Mouse (Mus musculus) B cell, adult (primary cell): ENCODE measurements around the gene Tubb5. TPM values are rescaled to one million over a fixed set of nuclear protein-coding genes. Genes with fewer than 3 reads are reported as not detected.

Experiments
- total RNA-seq: library from RNA; stranded (reverse); gene quantifications from 4 replicates; pipeline ENCODE4 v1.2.4, GENCODE M21; 2023; ENCODE audit not compliant: inconsistent age

Tubb5 gene
- total RNA-seq = 262 to 275 TPM (median 274 TPM) in 4 replicates

DNA sequence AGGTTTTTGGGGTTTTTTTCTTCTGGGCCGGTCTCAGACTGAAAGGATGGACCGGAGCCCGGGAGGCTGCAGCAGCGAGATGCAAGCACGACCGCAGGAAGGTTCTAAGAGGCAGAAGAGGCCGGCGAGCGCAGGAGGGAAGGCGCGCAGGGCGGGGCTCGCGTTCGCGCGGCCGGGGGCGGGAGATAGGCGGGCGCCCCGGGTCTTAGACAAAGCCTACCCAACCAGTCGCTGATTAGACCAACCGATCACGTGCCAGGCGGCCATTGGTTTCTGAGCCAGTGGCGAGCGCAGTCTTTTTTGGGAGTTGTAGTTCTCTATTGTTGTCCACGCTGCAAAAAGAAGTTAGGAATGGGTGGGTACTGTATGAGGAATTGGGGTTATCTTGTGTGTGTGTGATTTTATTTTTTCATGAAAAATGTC, at the start of gene Tubb5:
Gene Tubb5 (minus strand): TSS at position 185 of the 423 bp plus-strand sequence.

GRCm38 (mm10) chr17:35879245-35880057, 41.3 kb upstream of the Tubb5 start, which contains the start of gene Dhx16:
Gene Dhx16, plus strand, starts transcription at chr17:35879819.

DNA sequence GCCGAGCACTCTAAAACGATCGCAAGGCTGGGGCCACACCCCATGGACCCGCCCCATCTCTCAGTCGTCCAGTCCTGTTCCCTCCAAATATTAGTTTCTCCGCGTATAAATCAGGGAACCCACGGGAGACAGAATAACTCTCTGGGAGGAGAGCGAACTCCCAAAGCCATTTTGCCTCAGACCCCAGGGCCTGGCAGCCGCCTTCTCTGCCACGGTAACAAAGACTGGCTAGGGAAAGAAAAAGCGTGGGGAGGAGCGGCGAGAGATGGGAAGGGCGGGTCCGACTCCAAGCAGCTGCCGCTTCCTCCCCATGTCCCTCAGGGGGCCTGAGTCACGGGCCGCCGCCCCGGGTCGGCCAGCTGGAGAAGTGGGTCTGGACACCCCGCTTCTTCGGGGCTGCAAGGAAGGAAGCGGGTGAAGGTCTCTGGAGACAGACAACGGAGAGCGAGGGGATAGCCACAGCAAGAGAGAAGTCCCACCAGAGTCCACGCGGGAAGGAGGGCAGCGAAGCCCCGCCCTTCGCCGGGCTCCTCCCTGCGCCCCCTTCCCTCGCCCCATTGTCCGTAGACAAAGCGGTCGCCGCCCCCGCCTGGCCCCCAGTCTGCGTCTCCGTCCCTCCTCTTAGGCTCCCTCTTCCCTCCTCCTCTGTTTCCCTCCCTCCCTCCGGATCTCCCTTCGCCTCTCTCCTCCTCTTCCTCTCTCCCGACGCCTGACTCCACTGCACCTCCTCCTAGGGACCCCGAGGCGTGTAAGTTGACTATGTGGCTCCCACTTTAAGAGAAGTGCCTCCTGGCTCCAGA, 27.6 kb upstream of the Tubb5 start, which contains the start of gene Ppp1r18:
Gene Ppp1r18 (plus strand): TSS at position 113 of the 800 bp plus-strand sequence.

DNA sequence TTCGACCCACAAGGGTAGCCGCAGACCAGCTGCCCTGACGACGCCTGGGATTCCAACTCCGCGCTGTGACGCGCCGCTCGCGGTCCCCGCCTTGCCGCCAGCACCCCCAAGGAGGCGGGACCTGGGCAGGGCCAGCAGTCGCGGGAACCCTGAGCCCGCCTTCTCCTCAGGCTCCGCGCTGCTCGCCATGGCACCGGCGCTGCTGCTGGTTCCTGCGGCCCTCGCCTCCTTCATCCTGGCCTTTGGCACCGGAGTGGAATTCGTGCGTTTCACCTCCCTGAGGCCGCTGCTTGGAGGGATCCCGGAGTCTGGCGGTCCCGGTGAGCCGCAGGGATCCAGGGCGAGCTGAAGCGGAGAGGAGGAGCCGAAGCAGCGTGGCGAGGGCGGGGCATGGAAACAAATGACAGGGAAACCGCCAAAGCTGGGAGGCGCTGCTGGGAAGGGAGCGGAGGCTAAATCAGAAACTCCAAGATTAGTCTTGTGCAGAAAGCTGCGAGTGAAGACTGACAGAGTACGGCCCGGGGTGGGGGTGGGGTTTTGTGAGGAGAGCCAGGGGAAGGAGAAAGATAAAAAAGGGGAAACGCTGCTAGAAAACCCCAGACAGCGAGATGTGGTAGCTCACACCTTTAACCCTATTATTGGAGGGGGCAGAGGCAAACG, 23.2 kb upstream of the Tubb5 start, which contains the start of gene Nrm:
Gene Nrm (plus strand): TSS at position 121 of the 660 bp plus-strand sequence.

GRCm38 (mm10) chr17:35841076-35841950, 3.2 kb upstream of the Tubb5 start, which contains the start of gene Mdc1:
Gene Mdc1, plus strand, starts transcription at chr17:35841515.

DNA sequence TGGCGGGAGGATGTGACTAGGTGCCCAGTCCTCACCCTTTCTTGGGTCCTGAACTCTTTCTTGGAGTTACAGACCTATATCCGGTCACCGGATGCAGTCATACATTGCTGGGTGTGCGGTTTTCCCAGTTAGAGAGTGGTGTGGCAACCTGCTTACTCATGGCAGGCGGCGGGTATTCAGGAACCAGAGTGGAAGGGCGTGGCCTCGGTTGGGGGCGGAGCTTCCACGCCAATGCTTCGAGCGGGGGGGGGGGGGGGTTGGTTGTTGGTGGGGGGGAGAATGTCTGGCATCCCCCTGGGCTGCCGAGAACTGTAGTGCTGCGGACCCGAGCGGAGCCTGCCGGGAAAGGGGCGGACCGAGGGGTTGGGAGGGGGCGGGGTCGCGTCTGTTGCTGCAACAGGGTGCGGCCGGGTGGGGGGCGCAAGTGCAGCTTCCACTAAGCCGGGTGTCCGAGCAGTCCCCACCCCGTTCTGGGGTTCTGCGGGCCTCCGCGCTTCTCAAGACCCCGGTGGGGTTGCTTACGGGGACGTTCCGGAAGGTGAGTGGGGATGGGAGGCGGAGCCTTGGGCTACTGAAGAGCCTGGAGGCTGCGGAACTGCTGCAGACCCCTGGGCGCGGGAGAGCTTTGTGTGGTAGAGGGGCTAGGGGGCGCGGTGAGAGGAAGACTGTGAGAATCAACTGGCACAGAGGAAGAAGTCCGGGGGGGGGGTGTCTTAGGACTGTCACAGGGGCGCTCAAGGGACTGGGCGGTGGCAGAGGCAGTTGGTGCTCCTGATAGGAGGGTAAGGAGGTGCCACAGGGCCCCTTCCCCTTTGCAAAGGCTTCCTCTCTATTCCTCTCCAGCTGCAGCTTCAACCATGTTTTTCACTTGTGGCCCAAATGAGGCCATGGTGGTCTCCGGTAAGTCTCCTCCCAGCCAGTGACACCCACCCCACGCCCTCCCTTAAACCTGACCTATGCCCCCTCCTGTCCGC, 14.9 kb downstream of the Tubb5 start, which contains the start of gene Flot1:
Gene Flot1 (plus strand): TSS at position 267 of the 974 bp plus-strand sequence.

DNA sequence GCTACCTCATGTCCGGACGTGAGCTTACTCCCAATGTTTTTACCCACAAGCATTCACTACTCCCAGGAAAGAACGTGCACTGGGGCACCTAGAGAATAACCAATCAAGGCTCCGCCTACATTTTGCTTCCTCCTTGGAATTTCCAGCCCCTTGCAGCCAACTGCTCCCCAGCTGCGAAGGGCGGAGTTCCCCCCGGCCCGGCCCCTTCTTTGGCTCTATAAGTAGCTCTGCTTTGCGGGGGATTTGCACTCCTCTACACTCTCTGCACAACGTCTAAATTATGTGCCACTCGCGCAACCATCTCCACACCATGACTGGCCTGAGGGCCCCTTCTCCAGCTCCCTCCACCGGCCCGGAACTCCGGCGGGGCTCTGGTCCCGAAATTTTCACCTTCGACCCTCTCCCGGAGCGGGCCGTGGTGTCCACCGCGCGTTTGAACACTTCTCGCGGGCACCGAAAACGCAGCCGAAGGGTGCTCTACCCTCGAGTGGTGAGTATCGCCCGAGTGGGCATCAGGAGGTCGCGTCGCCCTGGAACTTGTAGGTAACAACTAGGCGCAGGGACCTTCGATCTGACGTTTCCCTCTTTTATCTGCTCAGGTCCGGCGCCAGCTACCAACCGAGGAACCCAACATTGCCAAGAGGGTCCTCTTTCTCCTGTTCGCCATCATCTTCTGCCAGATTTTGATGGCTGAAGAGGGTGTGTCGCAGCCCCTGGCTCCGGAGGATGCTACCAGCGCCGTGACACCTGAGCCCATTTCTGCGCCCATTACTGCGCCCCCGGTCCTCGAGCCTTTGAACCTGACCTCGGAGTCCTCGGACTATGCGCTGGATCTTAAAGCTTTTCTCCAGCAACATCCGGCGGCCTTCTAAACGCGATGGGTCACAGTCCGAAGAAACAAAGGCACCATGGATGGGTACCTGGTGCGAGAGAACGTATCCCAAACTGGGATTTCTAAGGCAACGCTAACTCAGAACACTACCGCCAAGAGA, 16.4 kb downstream of the Tubb5 start, which contains the start of gene Ier3:
Gene Ier3 (plus strand): TSS at position 246 of the 992 bp plus-strand sequence.

Other genes starting within 250 kb of the Tubb5 start
- not detected in 4 replicates for gene Sfta2, start 236.8 kb downstream of the Tubb5 start, total RNA-seq
- gene Gm9573, start 211.7 kb downstream of the Tubb5 start, total RNA-seq = not detected in 4 replicates
- not detected in 4 replicates for gene Mucl3, start 194.6 kb downstream of the Tubb5 start, total RNA-seq
- gene Vars2, start 170.7 kb downstream of the Tubb5 start, total RNA-seq = 43.2 to 67.6 TPM (median 49.8 TPM) in 4 replicates
- 17.9 to 21.2 TPM (median 19.8 TPM) in 4 replicates for gene Gtf2h4, start 164.6 kb downstream of the Tubb5 start, total RNA-seq
- not detected in 4 replicates for gene Ddr1, start 133.7 kb downstream of the Tubb5 start, total RNA-seq
- 0.63 to 0.99 TPM (median 0.78 TPM) in 3 of 4 replicates, not detected in the other for gene Ier3, start 16.6 kb downstream of the Tubb5 start, total RNA-seq
- 16.0 to 20.9 TPM (median 18.6 TPM) in 4 replicates for gene Flot1, start 15.1 kb downstream of the Tubb5 start, total RNA-seq
- gene Mdc1, start 3.2 kb upstream of the Tubb5 start, total RNA-seq = 71.4 to 86.6 TPM (median 79.7 TPM) in 4 replicates
- gene Nrm, start 23.0 kb upstream of the Tubb5 start, total RNA-seq = 80.2 to 95.7 TPM (median 86.5 TPM) in 4 replicates
- 209 to 233 TPM (median 217 TPM) in 4 replicates for gene Ppp1r18, start 27.3 kb upstream of the Tubb5 start, total RNA-seq
- gene Dhx16, start 41.5 kb upstream of the Tubb5 start, total RNA-seq = 103 to 128 TPM (median 115 TPM) in 4 replicates
- gene 2310061I04Rik, start 59.1 kb upstream of the Tubb5 start, total RNA-seq = 16.2 to 22.4 TPM (median 19.8 TPM) in 4 replicates
- 14.7 to 21.4 TPM (median 18.2 TPM) in 4 replicates for gene Atat1, start 71.8 kb upstream of the Tubb5 start, total RNA-seq
- 69.7 to 78.6 TPM (median 73.2 TPM) in 4 replicates for gene Mrps18b, start 78.1 kb upstream of the Tubb5 start, total RNA-seq
- gene Ppp1r10, start 78.1 kb upstream of the Tubb5 start, total RNA-seq = 159 to 172 TPM (median 168 TPM) in 4 replicates
- gene Abcf1, start 131.5 kb upstream of the Tubb5 start, total RNA-seq = 114 to 128 TPM (median 125 TPM) in 4 replicates
- 72.2 to 88.6 TPM (median 80.9 TPM) in 4 replicates for gene Gnl1, start 141.5 kb upstream of the Tubb5 start, total RNA-seq
- gene Prr3, start 141.9 kb upstream of the Tubb5 start, total RNA-seq = 83.4 to 98.8 TPM (median 91.2 TPM) in 4 replicates
- gene H2-T24, start 182.3 kb upstream of the Tubb5 start, total RNA-seq = 41.2 to 56.0 TPM (median 48.9 TPM) in 4 replicates
- gene H2-T23, start 194.5 kb upstream of the Tubb5 start, total RNA-seq = 313 to 352 TPM (median 345 TPM) in 4 replicates
- gene H2-T22, start 204.4 kb upstream of the Tubb5 start, total RNA-seq = 87.9 to 100 TPM (median 90.8 TPM) in 4 replicates
- gene Gm6034, start 204.7 kb upstream of the Tubb5 start, total RNA-seq = 0.35 to 1.7 TPM (median 0.96 TPM) in 3 of 4 replicates, not detected in the other
- 58.1 to 68.2 TPM (median 65.7 TPM) in 4 replicates for gene Gm11127, start 220.1 kb upstream of the Tubb5 start, total RNA-seq